Mouse (Mus musculus) kidney, embryonic 16.5 days (tissue): ENCODE results near the gene Fkbp7. TPM values are rescaled to one million over a fixed set of nuclear protein-coding genes. Genes with fewer than 3 reads are reported as not detected.
A peak's percentile ranks its signal among the peaks of the same experiment; 100 is the strongest.

Experiments
- ATAC-seq: fragments of 200-750 bp; cut with Nextera tagmentation; 2 replicates; pipeline ENCODE4 v1.8.0; 2017; ENCODE audit warnings: moderate TSS enrichment; ENCODE audit not compliant: low FRiP score, low TSS enrichment
- H3K27ac ChIP-seq: fragments of 300-500 bp; sonication (generic); 2 replicates; pipeline ENCODE4 v1.5.1; 2014; ENCODE audit warnings: low read length
- H3K27me3 ChIP-seq: fragments of 300-500 bp; sonication (generic); 2 replicates; pipeline ENCODE4 v1.6.1; 2014; ENCODE audit warnings: low read length, control low read depth, mixed read lengths; ENCODE audit not compliant: insufficient read depth
- H3K36me3 ChIP-seq: fragments of 300-500 bp; sonication (generic); 2 replicates; pipeline ENCODE4 v1.6.1; 2014; ENCODE audit warnings: low read length, control low read depth, mixed read lengths; ENCODE audit not compliant: insufficient read depth
- H3K4me1 ChIP-seq: fragments of 300-500 bp; sonication (generic); 2 replicates; pipeline ENCODE4 v1.6.1; 2014; ENCODE audit warnings: low read length, control low read depth, mixed read lengths; ENCODE audit not compliant: insufficient read depth
- H3K4me2 ChIP-seq: fragments of 300-500 bp; sonication (generic); replicated peaks from 2 replicates; pipeline ENCODE4 v1.6.1; 2014; ENCODE audit warnings: low read depth, low read length
- H3K4me3 ChIP-seq: fragments of 300-500 bp; sonication (generic); 2 replicates; pipeline ENCODE4 v1.5.1; 2014; ENCODE audit warnings: mild to moderate bottlenecking, low read length
- H3K9ac ChIP-seq: fragments of 300-500 bp; sonication (generic); replicated peaks from 2 replicates; pipeline ENCODE4 v1.6.1; 2014; ENCODE audit warnings: low read length
- H3K9me3 ChIP-seq: fragments of 300-500 bp; sonication (generic); 2 replicates; pipeline ENCODE4 v1.6.1; 2016; ENCODE audit warnings: low read length, control low read depth
- WGBS: fragments of 180-500 bp; shearing (Covaris S2); extraction: QIAGEN DNeasy Blood & Tissue Kit; methylation state at CpG from one replicate; pipeline ENCODE4 v1.1.7; 2014; 5-methylcytosine and 5-hydroxymethylcytosine counted together
- polyA plus RNA-seq: library from polyadenylated mRNA; unstranded; fragments of >200 nt; fragmentation: Nextera tagmentation; extraction: Ambion mirVana; gene quantifications from 2 replicates; pipeline ENCODE4 v1.2.1, GENCODE M21; 2015

The Fkbp7 gene
- polyA plus RNA-seq = 55.3 and 60.7 TPM in 2 replicates

DNA sequence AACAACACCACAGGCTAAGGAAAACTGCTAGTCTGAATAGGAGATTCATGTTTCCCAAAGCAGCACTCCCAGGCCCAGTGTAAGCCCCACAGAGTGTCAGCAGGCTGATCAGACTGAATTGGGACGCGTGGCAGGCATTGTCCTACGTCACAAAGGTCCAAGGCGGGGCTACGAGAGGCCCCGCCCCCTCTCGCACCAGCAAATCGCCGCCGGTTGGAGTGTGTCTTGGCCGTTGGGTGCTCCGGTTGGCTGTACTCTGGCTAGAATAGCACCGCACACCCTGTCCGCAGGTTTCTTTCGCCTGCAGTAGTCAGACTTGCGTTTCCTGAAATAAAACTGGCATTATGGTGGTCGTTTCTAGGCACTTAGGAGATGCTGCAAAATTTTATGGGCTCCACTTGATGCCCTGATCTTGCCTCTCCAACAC, at the start of gene Fkbp7:
Gene Fkbp7 (minus strand): TSS at position 151 of the 427 bp plus-strand sequence.
- Histone ChIP-seq H3K4me1 (peaks cover 27% of the 10 kb centered on the region), H3K4me3 (peak within 1 kb of the TSS; percentile 54), H3K27me3 (no peaks in the 10 kb centered on the region), H3K27ac (peak within 1 kb of the TSS; percentile 88), H3K4me2 (peak within 1 kb of the TSS; percentile 66), H3K36me3 (no peaks in the 10 kb centered on the region), H3K9me3 (no peaks in the 10 kb centered on the region), H3K9ac (peak within 1 kb of the TSS; percentile 77)
- WGBS = under 1% methylated on average over 17 of the region's 17 CpGs
- peak; percentile 92 for ATAC-seq

DNA sequence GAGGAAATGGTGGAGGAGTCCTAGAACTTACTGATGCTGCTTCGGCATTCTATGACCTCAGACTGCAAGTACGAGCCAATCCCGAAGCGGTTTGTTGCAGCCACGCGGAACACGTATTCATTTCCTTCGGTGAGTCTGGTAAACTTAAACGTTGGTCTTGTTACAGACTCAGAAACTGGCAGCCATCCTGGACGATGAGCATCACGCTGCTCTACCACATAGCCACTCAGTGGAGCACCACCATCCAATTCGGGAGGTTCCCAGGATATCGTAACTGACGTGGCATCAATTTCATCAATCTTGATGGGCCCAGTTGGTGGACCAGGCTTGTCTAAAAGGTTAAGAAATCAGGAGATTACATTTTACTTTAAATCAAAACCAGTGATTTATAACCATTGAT, 46.7 kb upstream of the Fkbp7 start:
- Histone ChIP-seq H3K4me1 (no peaks in the 10 kb centered on the region), H3K4me2 (no peak overlapping the region), H3K9me3 (peaks cover 42% of the 10 kb centered on the region), H3K4me3 (no peak overlapping the region), H3K27me3 (no peaks in the 10 kb centered on the region), H3K36me3 (peaks cover 13% of the 10 kb centered on the region; the same call in 1 of the 2 replicates), H3K27ac (no peak overlapping the region), H3K9ac (no peak overlapping the region)
- no peak for ATAC-seq
- WGBS = 94% methylated on average over 14 of the region's 14 CpGs

DNA sequence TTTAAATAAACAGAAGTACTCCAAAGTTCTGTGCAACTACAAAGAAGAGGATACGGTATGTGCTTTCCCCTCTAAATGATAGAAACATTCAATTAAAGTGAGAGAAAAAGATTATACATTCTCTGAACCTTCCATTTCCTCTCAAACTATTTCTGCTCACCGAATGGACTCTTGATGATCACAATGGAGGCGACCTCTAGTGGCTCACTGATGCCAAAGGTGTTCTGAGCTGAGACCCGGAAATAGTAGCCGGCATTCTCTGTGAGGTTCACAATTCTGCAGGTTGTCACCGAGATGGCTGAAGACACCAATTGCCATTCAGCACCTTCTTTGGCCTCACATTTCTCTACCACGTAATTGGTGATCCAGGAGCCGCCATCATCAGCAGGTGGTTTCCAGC, 42.1 kb upstream of the Fkbp7 start:
- no peak overlapping the region for H3K4me2 ChIP-seq
- WGBS = 71% methylated on average over 8 of the region's 8 CpGs
- ATAC-seq = no peak

DNA sequence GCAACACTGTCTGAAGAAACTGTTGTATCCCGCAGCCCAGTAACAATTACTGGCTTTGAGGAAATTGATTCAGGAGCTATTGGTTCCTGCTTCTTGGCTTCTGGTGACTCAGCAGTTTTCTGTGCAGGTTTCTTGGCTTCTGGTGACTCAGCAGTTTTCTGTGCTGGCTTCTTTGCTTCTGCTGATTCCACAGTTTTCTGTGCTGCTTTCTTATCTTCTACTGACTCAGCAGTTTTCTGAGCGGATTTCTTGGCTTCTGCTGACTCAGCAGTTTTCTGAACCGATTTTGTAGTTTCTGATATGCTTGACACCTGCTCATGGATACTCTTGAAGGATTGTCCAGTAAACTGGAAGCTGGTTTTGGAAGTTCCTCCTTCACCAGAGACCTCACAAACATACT, 35.6 kb upstream of the Fkbp7 start:
- Histone ChIP-seq H3K4me2 (no peak overlapping the region), H3K4me1 (no peaks in the 10 kb centered on the region), H3K4me3 (no peak overlapping the region), H3K27ac (no peak overlapping the region), H3K9me3 (peaks cover 44% of the 10 kb centered on the region), H3K36me3 (peaks cover 29% of the 10 kb centered on the region), H3K9ac (no peak overlapping the region), H3K27me3 (no peaks in the 10 kb centered on the region)
- ATAC-seq = no peak
- 84% methylated on average over 3 of the region's 3 CpGs for WGBS

More for the DNA sequence above, 42.1 kb upstream of the Fkbp7 start:
- H3K4me3 ChIP-seq = no peak overlapping the region
- no peaks in the 10 kb centered on the region for H3K27me3 ChIP-seq
- H3K9ac ChIP-seq = no peak overlapping the region
- no peak overlapping the region for H3K27ac ChIP-seq
- H3K9me3 ChIP-seq = peaks cover 68% of the 10 kb centered on the region
- peaks cover 29% of the 10 kb centered on the region for H3K36me3 ChIP-seq
- no peaks in the 10 kb centered on the region for H3K4me1 ChIP-seq

DNA sequence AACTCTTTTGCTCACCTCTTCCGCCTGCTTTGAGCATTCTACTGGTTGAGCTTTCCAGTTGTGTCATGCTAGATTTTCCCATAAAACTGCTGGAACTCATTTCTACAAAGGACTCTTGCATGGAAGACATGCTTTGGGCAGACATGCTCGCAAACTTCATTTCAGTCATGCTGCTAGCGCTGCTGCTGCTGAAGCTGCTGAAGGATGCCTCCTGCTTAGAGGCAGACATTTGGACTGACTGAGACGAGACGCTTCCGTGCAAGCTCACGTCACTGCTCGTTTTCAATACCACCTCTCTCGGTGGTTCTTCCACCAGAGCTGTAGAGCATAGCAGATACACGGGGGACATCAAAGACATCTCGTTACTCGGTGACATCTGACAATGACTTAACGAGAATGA, 32.7 kb upstream of the Fkbp7 start:
- peaks cover 20% of the 10 kb centered on the region for H3K36me3 ChIP-seq
- H3K4me1 ChIP-seq = no peaks in the 10 kb centered on the region
- no peak overlapping the region for H3K4me3 ChIP-seq
- peaks cover 19% of the 10 kb centered on the region for H3K9me3 ChIP-seq
- WGBS = 93% methylated on average over 13 of the region's 13 CpGs
- no peak overlapping the region for H3K9ac ChIP-seq
- no peak overlapping the region for H3K4me2 ChIP-seq
- no peak for ATAC-seq
- no peaks in the 10 kb centered on the region for H3K27me3 ChIP-seq
- H3K27ac ChIP-seq = no peak overlapping the region

DNA sequence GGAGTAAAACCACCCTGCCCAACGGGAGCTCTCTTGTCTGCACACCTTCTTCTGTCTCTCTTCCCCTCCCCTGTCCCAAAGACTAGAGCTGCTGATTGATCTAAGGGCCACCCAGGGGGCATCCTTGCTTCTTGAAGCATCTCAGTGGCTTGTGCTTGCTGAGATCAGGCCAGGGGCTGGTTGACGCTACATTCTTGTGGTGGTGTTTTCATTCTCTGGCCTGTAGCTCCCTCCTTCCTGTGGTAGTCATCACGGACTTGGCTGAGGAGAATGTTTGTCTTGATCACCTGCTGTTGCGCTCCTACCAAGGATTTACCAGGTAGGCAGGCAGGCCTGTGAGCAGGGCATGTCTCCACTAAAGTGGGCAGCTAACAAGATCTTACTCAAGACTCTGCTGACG, 29.8 kb upstream of the Fkbp7 start:
- H3K9ac ChIP-seq = no peak overlapping the region
- 81% methylated on average over 5 of the region's 5 CpGs for WGBS
- no peaks in the 10 kb centered on the region for H3K4me1 ChIP-seq
- H3K4me3 ChIP-seq = no peak overlapping the region
- H3K36me3 ChIP-seq = 0 out of 2 replicates have a peak, but pooled peaks cover 13% of the 10 kb centered on the region
- H3K9me3 ChIP-seq = no peaks in the 10 kb centered on the region
- no peaks in the 10 kb centered on the region for H3K27me3 ChIP-seq
- no peak overlapping the region for H3K27ac ChIP-seq
- ATAC-seq = no peak
- no peak overlapping the region for H3K4me2 ChIP-seq

DNA sequence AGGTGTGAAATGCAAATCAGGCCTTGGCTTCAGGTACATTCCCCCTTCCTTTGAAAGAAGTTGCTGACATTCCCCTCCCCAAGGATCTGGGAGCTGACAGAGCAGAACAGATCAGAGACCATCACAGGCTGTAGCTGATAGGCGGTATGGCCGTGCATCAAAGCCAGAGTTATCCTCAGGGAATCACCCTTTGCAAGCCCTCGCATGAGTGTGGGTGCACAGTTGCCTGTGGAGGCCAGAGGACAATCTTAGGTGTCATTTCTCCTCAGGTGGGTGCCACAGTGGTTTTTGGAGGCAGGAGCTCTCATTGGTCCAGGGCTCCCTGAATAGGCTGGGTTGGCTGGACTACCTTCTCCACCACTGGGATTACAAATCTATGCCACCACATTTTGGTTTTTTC, 29.3 kb upstream of the Fkbp7 start:
- Histone ChIP-seq H3K27me3 (no peaks in the 10 kb centered on the region), H3K4me3 (no peak overlapping the region), H3K9ac (no peak overlapping the region), H3K9me3 (no peaks in the 10 kb centered on the region), H3K4me1 (no peaks in the 10 kb centered on the region), H3K4me2 (no peak overlapping the region), H3K36me3 (0 out of 2 replicates have a peak, but pooled peaks cover 18% of the 10 kb centered on the region), H3K27ac (no peak overlapping the region)
- no peak for ATAC-seq
- WGBS = 68% methylated on average over 3 of the region's 3 CpGs

DNA sequence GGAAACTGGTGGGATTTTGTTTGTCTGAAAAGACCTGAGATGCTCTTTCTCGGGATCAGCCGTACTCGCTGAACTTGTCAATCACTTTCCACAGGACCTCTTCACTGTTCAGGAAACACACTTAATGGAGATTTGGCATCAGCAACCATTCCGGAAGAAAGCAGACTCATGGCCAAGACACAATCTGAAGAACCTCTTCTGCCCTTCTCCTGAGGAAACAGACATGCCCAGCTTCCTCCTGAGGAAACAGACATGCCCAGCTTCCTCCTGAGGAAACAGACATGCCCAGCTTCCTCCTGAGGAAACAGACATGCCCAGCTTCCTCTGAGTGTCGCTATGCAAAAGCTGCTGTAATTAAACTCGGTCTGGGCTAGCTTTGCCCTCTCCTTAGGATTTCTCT, 22.4 kb upstream of the Fkbp7 start:
- WGBS = 79% methylated on average over 6 of the region's 6 CpGs
- Histone ChIP-seq H3K9me3 (no peaks in the 10 kb centered on the region), H3K4me1 (no peaks in the 10 kb centered on the region), H3K4me2 (no peak overlapping the region), H3K36me3 (peaks cover 58% of the 10 kb centered on the region), H3K27me3 (no peaks in the 10 kb centered on the region), H3K4me3 (no peak overlapping the region), H3K27ac (no peak overlapping the region), H3K9ac (no peak overlapping the region)
- peak; percentile 19; the same call in 1 of the 2 replicates for ATAC-seq

DNA sequence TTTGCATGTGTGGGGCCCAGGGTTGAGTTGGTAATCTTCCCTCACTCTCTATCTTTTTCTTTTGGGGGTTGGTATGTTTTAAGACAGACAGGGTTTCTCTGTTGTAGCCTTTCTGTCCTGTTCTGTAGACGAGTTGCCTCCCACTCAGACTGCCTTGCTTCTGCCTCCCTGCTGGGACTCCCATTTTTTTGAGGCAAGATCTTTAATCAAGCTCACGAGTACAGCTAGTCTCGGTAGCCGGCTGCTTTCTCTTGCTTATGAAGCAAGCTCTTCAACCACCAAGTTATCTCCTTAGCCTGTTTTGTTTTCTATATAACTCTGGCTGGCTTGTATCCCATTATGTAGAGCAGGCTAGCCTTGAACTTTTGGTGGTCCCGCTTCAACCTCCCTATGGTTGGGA, 20.8 kb upstream of the Fkbp7 start:
- Histone ChIP-seq H3K9me3 (no peaks in the 10 kb centered on the region), H3K9ac (no peak overlapping the region), H3K4me3 (no peak overlapping the region), H3K27ac (no peak overlapping the region), H3K27me3 (no peaks in the 10 kb centered on the region), H3K4me2 (no peak overlapping the region), H3K36me3 (peaks cover 58% of the 10 kb centered on the region), H3K4me1 (no peaks in the 10 kb centered on the region)
- WGBS = 76% methylated on average over 5 of the region's 5 CpGs
- no peak for ATAC-seq

DNA sequence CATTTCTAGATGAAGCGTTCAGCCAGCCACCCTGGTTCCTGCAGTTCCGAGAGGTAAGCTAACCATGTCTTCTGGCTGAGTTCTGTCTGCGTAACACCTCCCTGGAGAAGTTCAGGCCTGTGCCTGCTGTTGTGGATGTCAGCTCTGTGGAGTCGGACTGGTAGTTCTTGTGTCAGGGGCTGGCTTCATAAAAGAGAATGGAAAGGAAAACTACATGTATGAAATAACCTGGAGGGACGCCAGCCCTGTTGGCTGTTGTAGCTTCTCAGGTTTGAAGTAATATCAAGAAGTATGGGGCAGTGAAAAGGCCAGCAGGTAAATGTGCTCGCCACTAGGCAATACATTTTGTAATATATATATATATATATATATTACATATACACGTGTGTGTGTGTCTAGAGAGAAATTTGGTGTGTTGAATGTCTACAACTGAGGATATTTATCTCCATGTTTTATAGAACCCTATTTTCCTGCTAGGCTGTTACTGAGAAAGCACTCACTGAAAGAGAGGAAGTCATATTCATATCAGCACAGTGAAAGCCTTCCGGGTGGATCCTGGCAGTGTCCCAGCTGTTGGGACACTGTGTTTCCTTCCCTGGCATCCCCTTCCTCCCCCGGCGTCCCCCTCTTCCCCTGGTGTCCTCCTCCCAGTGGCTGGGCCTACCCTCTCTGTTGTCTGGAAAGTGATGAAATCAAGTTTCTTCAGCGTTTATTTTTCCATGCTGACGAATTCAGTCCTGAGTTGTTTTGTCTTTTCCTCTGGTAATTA, 17.7 kb upstream of the Fkbp7 start:
- no peak overlapping the region for H3K4me3 ChIP-seq
- ATAC-seq = peak; percentile 60
- H3K9ac ChIP-seq = no peak overlapping the region
- H3K9me3 ChIP-seq = no peaks in the 10 kb centered on the region
- no peak overlapping the region; the same call in 1 of the 2 replicates for H3K27ac ChIP-seq
- H3K4me1 ChIP-seq = no peaks in the 10 kb centered on the region
- 78% methylated on average over 12 of the region's 12 CpGs for WGBS
- H3K4me2 ChIP-seq = no peak overlapping the region
- peaks cover 74% of the 10 kb centered on the region for H3K36me3 ChIP-seq
- H3K27me3 ChIP-seq = no peaks in the 10 kb centered on the region
